Mouse (Mus musculus): ENCODE measurements around the gene Zfp830. TPM values are rescaled to one million over a fixed set of nuclear protein-coding genes. Genes with fewer than 3 reads are reported as not detected.

Zfp830 gene
- 13.3 and 17.2 TPM in 2 replicates for polyA plus RNA-seq (2021; fragmentation: Nextera tagmentation)
- long read RNA-seq, experiment 1, transcript Zfp830-201 (1 exons, 1,591 nt) = major isoform, 30 of 30 reads
- long read RNA-seq, experiment 1, partial matches to known transcripts = 0 of 30 reads
- long read RNA-seq, experiment 1, other reads (novel, unspliced or antisense) = 0 of 30 reads
- long read RNA-seq, experiment 2, transcript Zfp830-201 (1 exons, 1,591 nt) = major isoform, 113 of 113 reads
- long read RNA-seq, experiment 2, partial matches to known transcripts = 0 of 113 reads
- long read RNA-seq, experiment 2, other reads (novel, unspliced or antisense) = 0 of 113 reads

GRCm38 (mm10) chr11:82763742-82764437, at the start of gene Zfp830, which contains the start of gene Cct6b:
TSS of gene Zfp830 (plus strand) at chr11:82764345.
TSS of gene Cct6b (minus strand) at chr11:82764321.

GRCm38 (mm10) chr11:82780983-82781903, 17.1 kb downstream of the Zfp830 start, which contains the start of gene Lig3:
TSS of gene Lig3 (plus strand) at chr11:82781108.

Other genes with a start within 250 kb of the Zfp830 start
- gene Cct6b, start within 50 bp of the Zfp830 start, polyA plus RNA-seq (2021; fragmentation: Nextera tagmentation) = 0.08 and 0.14 TPM in 2 replicates
- gene Lig3, start 16.8 kb downstream of the Zfp830 start, polyA plus RNA-seq (2021; fragmentation: Nextera tagmentation) = 4.0 and 4.3 TPM in 2 replicates
- 6.8 and 6.9 TPM in 2 replicates for gene Rffl, start 106.9 kb downstream of the Zfp830 start, polyA plus RNA-seq (2021; fragmentation: Nextera tagmentation)
- gene Rad51d, start 126.3 kb downstream of the Zfp830 start, polyA plus RNA-seq (2021; fragmentation: Nextera tagmentation) = 8.6 and 9.0 TPM in 2 replicates
- 0.10 TPM in 1 of 2 replicates, not detected in the other for gene Fndc8, start 127.8 kb downstream of the Zfp830 start, polyA plus RNA-seq (2021; fragmentation: Nextera tagmentation)
- 1.2 and 1.5 TPM in 2 replicates for gene Nle1, start 144.1 kb downstream of the Zfp830 start, polyA plus RNA-seq (2021; fragmentation: Nextera tagmentation)
- gene Unc45b, start 146.2 kb downstream of the Zfp830 start, polyA plus RNA-seq (2021; fragmentation: Nextera tagmentation) = 0.33 and 0.34 TPM in 2 replicates
- 0.69 and 0.75 TPM in 2 replicates for gene Slfn5, start 187.0 kb downstream of the Zfp830 start, polyA plus RNA-seq (2021; fragmentation: Nextera tagmentation)
- 0.16 and 0.20 TPM in 2 replicates for gene Slfn9, start 227.5 kb downstream of the Zfp830 start, polyA plus RNA-seq (2021; fragmentation: Nextera tagmentation)

All from layer of hippocampus, adult 6 months (tissue).